Mouse (Mus musculus): ENCODE data around the gene Lrrc34.

The Lrrc34 gene

GRCm38 (mm10) chr3:30599711-30600545, 47.7 kb downstream of the Lrrc34 start, which contains the start of gene Actrt3:
Actrt3 (minus strand) TSS chr3:30599939.
- DNase-seq: peak; percentile 81 to 82

GRCm38 (mm10) chr3:30597271-30597670, 50.4 kb downstream of the Lrrc34 start:
- no peak for DNase-seq

GRCm38 (mm10) chr3:30595111-30595832, 52.4 kb downstream of the Lrrc34 start:
- DNase-seq: peak; percentile 66 to 73

- peak in 1 of 2 experiments; percentile 13 for DNase-seq
These were observed 53.8 kb downstream of the Lrrc34 start for GRCm38 (mm10) chr3:30593719-30594485.

- DNase-seq: peak; percentile 36 to 56
These were observed 55.2 kb downstream of the Lrrc34 start for GRCm38 (mm10) chr3:30592418-30592853.

- DNase-seq: no peak
These were observed 58.8 kb downstream of the Lrrc34 start for GRCm38 (mm10) chr3:30588865-30589264.

Measured in cerebellum, postnatal 10 days (tissue).